Mouse (Mus musculus) spleen, adult 2 months (tissue): ENCODE data around the gene Mgat4b.
"Not testable (repeated sequence)": the region's sequence is repeated elsewhere in the genome, so short reads cannot be mapped to it uniquely, and the experiment has no call there.

Experiments
- CTCF ChIP-seq: fragments of 200-500 bp; IDR thresholded peaks from 2 replicates; pipeline ENCODE4 v1.5.1; 2011; ENCODE audit warnings: mild to moderate bottlenecking, inconsistent platforms; ENCODE audit not compliant: insufficient read depth, insufficient read length, insufficient replicate concordance; ENCODE audit errors: extremely low read depth
- POLR2A ChIP-seq: fragments of 200-500 bp; IDR thresholded peaks from 2 replicates; pipeline ENCODE4 v1.6.1; 2011; ENCODE audit warnings: low read depth, low read length, inconsistent platforms

DNA sequence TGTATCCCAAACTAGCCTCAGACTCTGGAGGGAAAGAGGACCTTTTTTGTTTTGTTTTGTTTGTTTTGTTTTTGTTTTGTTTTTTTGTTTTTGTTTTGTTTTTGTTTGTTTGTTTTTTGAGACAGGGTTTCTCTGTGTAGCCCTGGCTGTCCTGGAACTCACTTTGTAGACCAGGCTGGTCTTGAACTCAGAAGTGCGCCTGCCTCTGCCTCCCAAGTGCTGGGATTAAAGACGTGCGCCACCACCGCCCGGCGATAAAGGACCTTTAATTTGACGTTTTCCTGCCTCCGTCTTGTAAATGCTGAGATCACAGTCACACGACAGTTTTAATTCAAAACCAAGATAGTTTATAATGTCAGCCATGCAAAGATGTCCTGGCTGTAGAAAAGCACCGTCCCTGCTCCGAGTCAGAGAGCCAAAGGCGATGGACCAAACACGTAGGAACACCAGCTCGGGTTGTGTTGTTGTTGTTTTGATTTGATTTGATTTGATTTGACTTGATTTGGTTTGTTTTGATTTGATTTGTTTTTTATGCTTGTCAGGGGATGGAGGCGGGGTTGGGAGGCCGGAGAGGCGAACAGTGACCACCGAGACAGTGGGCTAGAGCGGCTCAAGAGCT lies 36.5 kb upstream of the Mgat4b start, which contains the start of gene Mrnip:
- not testable (repeated sequence) for TF ChIP-seq POLR2A, CTCF
